Mouse (Mus musculus): ENCODE data around the gene Atp5b. TPM values are rescaled to one million over a fixed set of nuclear protein-coding genes. Genes with fewer than 3 reads are reported as not detected.
"Not testable (repeated sequence)": the region's sequence is repeated elsewhere in the genome, so short reads cannot be mapped to it uniquely, and the experiment has no call there.

Gene Atp5b
- total RNA-seq (2022): 1,000 to 10,000 TPM; 7,887 to 9,725 (median 8,934) TPM

DNA sequence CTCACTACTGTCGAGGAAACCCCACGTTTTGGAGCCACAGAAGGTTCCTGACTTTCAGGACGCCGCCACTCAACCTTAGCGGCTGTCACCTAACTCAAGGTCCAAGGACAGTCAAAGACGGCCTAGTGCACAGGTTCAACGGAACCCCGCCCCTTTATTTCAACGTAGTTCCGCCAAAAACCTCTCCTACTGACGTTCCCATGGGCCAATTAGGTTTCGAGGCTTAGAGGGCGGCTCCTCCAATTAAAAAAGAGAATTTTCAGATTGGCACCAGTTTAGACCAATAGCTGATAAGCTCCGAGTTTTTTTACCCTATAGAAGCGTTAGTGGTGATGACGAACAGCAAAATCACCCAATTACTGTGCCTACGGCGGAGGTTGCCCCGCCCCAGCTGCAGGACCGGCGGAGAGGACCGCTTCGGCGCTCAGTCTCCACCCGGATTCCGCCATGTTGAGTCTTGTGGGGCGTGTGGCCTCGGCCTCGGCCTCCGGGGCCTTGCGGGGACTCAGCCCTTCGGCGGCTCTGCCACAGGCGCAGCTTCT is at the start of gene Atp5b:
Gene Atp5b (plus strand): TSS at position 394 of the 542 bp plus-strand sequence.
- peak; percentile 100 for DNase-seq (ENCODE audit: low spot score)

DNA sequence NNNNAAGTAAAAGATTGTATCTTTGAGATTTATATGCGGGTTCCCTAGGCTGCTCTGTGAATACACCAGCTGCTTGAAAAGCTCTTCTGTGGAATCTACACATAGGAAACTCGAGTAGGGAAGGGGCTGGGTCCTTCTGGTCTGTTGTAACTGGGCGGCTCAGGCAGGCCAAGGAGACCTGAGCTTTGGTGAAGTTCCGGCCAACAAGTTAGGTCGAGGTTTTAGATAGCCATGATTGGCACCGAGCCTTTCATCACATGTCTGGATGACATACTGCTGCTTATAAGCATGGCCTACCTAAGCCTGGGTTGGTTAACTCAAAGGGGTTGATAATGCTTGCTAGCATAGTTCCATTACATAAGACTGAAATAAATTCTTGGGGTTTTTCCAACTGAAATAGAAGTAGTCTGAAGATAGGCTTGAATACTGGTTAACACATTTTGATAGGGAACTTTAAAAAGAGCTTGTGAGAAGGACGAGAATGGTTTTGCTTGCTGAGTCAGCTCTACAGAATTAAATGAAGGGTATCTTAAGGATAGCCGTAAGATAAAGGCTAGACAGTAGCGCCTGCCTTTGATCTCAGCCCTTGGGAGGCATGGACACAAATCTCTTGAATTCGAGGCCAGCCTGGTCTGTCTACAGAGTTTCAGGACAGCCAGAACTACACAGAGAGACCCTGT is 46.2 kb upstream of the Atp5b start:
- DNase-seq (ENCODE audit: low spot score): peak; percentile 65

DNA sequence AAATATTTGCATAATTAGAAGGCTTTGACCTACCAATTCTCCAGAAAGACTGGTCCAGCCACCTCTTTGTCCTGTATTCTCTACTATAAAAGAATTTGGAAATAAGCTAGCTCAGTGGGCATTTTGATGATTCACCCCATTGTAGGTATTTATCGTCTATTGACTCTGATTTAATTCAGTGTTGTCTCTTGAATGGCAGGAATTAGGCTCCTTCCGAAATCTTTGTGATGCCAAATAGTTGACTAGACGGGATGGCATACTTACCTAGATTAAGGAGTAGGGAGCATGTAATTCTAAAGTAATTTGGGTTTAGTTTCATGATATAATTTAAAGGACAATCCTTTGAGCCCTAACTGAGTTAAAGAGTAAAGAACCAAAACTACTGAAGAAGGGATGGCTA is 45.2 kb upstream of the Atp5b start:
- DNase-seq (ENCODE audit: low spot score): no peak

DNA sequence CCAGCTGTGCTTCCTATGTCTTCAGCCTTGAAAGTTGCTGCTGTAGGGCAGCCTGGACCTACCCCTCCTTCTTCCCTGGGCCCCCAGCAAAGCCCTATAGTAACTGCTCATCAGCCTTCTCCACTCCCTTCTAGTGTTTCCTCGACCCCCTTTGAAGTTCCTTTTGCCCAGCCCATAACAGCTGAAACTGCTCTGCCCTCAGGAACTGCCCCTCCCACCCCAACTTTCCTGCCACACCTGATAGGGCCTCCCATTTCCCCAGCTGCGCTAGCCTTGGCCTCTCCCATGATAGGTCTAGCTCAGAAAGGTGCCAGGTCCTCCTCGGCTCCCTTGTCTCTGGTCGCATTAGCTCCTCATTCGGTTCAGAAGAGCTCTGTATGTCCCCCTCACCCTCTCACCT is 43.9 kb upstream of the Atp5b start:
- DNase-seq (ENCODE audit: low spot score): no peak

DNA sequence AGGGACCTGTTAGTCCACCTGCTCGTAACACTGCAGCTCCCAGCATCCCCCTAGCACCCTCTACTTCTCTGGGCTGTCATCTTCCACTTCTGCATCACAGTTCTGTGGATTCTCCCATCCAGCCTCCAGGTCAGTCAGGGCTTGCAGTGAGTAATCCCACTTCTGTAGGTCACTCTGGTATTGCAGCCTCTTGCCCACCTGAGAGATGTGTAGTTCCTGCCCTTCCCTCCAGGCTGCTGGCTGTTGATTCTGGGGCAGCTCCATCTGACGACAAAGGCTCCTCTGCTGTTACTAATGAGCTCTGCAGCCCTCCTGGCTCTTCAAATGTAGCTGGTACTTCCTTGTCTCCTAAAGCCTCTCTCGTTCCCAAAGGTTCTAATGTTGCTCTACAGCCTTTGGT is 43.2 kb upstream of the Atp5b start:
- no peak for DNase-seq (ENCODE audit: low spot score)

DNA sequence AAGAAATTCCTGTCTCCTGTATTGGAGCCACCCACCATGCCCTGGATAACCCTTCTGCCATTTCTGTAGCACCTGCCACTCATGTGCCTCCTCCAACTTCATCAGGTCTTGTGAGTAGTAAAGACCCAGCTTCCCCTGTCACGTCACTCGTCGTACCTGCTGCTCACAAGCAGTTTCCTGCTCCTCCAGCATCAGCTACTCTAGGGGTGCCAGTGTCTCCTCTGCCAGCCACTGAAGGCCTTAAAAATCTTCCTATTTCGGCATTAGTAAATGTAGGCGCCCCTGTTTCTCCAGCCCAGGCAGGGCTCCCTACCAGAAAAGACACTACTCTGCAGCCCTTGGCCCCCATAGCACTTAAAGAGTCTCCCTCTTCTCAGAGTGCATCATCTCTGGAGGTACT is 42.8 kb upstream of the Atp5b start:
- no peak for DNase-seq (ENCODE audit: low spot score)

DNA sequence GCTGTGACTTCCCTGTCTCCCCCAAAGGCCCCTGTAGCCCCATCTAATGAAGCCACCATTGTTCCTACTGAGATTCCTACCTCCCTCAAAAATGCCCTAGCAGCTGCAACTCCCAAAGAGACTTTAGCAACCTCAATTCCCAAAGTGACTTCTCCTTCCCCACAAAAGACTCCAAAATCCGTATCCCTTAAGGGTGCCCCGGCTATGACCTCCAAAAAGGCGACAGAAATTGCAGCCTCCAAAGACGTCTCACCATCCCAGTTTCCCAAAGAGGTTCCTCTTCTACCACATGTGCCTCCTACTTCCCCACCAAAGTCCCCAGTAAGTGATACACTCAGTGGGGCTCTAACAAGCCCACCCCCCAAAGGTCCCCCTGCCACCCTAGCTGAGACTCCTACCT is 41.4 kb upstream of the Atp5b start:
- no peak for DNase-seq (ENCODE audit: low spot score)

DNA sequence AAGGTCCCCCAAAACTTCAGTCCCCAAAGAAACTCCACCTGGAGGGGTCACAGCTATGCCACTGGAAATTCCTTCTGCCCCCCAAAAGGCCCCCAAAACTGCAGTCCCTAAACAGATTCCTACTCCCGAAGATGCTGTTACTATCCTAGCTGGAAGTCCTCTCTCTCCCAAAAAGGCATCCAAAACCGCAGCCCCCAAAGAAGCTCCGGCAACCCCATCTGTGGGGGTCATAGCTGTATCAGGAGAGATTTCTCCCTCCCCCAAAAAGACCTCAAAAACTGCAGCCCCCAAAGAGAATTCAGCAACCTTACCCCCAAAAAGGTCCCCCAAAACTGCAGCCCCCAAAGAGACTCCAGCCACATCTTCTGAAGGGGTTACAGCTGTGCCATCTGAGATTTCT is 40.6 kb upstream of the Atp5b start:
- no peak for DNase-seq (ENCODE audit: low spot score)

DNA sequence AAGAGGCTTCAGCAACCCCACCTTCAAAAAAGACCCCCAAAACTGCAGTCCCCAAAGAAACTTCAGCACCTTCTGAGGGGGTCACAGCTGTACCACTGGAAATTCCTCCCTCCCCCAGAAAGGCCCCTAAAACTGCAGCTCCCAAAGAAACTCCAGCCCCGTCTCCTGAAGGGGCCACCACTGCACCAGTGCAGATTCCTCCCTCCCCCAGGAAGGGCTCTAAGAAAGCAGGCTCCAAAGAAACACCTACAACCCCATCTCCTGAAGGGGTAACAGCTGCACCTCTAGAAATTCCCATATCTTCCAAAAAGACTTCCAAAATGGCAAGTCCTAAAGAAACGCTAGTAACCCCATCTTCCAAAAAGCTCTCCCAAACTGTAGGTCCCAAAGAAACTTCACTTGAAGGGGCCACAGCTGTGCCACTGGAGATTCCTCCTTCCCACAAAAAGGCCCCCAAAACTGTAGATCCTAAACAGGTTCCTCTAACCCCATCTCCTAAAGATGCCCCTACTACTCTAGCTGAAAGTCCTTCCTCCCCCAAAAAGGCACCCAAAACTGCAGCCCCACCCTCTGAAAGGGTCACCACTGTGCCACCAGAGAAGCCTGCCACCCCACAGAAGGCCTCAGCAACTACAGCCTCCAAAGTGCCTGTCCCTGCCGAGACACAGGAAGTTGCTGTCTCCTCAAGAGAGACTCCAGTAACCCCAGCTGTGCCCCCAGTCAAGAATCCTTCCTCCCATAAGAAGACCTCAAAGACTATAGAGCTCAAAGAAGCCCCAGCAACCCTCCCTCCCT is 39.8 kb upstream of the Atp5b start:
- DNase-seq (ENCODE audit: low spot score): no peak

DNA sequence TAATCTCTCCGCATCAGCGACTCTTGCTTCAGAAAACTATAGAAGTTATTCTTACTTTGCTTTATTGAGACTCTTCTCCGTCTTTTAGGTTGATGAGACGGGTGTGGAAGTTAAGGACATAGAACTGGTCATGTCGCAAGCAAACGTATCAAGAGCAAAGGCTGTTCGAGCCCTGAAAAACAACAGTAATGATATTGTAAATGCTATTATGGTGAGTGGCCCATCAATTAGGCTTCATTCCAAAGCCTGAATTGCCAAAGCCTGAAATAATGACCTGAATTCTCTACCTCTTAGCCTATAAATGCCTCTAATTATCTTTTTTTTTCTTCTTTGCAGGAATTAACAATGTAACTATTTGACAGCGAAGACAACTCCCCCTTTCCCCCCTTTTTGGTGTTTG is 34.9 kb upstream of the Atp5b start:
- no peak for DNase-seq (ENCODE audit: low spot score)

DNA sequence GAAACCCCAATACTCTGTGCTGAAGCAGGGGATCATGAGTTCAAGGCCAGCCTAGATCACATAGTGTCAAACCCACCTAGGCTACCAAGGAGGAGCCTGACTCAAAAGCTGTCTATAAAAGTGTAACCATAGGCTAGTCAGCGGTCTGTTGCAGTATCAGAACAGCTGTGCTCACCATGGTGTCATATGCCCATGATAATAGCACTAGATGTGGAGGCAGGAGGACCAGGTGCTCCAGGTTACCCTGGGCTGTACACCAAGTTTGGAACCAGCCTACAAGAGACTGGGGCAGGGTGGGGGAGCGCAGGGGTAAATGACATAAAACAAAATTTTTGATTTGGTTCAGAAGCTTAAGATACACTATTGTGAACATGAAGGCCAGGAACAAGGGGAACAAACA is 33.3 kb upstream of the Atp5b start:
- DNase-seq (ENCODE audit: low spot score): no peak

DNA sequence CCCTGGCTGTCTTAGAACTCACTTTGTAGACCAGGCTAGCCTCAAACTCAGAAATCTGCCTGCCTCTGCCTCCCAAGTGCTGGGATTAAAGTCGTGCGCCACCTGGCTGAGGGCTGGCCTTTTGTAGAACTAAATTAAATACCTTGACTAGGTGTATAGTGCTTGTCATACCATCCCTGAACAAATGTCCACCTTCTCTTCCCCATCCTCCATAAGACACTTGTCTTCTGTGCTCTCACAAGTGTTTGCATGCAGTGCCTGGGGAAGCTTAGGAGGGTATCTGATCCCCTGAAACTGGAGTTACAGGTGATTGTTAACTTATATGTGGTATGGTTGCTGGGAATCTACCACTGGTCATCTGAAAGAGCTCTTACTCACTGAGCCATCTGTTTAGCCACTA is 32.7 kb upstream of the Atp5b start:
- DNase-seq (ENCODE audit: low spot score): no peak

DNA sequence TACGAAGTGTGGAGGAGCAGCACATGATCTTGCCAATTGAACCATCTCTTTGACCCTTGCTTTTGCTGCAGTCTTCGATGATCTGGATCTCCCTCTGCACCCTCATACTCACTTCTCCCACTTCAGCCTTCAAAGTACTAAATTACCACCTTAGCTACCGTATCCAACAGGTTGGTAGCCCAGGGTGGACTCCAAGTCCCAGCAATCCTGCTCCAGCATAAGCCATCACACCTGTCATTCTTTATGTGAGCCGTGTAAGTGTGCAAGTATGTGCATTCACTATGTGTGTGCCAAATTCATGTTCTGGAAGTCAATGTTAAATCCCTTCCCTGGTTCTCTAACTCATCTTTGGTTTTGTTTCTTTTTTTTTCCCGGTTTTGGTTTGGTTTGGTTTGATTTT is 31.5 kb upstream of the Atp5b start:
- DNase-seq (ENCODE audit: low spot score): no peak

DNA sequence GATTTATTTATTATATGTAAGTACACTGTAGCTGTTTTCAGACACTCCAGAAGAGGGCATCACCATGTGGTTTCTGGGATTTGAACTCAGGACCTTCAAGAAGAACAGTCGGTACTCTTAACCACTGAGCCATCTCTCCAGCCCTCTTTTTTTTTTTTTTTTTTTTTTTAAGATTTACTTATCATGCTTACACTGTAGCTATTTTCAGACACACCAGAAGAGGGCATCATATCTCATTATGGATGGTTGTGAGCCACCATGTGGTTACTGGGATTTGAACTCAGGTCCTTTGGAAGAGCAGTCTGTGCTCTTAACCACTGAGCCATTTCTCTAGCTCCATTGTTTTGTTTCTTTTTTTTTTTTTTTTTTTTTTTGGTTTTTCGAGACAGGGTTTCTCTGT is 30.9 kb upstream of the Atp5b start:
- not testable (repeated sequence) for DNase-seq (ENCODE audit: low spot score)

DNA sequence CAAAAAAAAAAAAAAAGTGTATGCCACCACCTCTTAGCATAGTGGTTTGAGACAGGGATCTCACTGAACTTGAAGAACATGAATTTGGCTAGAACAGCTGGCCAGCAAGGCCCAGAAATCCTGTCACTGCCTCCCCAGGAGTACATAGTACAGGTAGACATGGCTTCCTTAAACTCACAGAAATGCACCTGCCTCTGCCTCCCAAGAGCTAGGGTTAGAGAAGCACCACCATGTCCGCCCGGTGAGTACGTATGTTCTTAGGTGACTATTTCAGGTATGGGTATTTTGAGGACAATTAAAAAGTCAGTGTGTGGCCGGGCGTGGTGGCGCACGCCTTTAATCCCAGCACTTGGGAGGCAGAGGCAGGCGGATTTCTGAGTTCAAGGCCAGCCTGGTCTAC is 30.1 kb upstream of the Atp5b start:
- DNase-seq (ENCODE audit: low spot score): no peak

DNA sequence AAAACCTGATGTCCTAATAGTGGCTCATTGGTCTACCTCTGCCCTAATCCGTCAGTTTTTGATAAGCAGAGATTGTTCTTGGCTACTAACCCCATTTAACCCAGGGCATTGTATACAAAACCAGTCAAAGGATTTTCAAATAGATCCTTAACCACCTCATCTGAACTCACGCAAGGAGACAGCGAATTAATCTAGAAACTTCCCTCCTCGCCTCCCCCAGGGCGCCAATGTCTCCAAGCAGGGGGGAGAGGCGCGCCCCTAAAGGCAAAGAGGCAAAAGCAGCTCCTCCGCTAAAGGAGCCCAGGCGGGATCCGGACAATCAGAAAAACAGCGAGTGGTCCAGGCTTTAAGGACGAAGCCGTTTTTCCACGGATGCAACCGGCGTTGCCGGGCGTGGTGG is 24.9 kb upstream of the Atp5b start:
- no peak for DNase-seq (ENCODE audit: low spot score)

DNA sequence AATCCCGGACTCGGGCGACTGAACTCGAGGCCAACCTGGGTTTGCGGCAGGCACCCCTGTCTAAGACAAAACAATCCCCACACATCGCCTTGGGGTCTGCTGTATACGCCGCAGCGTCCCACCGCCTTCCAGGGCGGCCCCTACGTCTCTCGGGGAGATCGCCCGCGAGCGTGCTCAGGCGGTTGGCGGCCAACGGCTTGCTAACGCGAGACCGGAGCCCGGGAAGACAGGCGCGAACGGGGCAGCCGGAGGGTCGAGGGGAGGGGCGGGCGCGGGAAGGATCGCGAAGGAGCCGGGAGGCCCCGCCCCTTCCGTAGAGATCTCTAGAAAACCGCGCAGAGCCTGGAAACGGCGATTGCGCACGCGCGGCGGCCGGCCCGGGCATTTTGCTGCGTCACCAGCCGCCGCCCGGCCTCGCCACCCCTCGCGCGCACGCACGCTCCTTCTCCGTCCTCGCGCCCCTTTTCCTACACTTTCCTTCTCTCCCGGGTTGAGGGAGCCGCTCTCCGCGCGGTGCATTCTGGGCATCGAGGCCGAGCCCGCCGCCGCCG is 24.4 kb upstream of the Atp5b start, which contains the start of gene Ptges3:
Gene Ptges3 (plus strand): TSS at position 354 of the 551 bp plus-strand sequence.
- DNase-seq (ENCODE audit: low spot score): peak; percentile 93

DNA sequence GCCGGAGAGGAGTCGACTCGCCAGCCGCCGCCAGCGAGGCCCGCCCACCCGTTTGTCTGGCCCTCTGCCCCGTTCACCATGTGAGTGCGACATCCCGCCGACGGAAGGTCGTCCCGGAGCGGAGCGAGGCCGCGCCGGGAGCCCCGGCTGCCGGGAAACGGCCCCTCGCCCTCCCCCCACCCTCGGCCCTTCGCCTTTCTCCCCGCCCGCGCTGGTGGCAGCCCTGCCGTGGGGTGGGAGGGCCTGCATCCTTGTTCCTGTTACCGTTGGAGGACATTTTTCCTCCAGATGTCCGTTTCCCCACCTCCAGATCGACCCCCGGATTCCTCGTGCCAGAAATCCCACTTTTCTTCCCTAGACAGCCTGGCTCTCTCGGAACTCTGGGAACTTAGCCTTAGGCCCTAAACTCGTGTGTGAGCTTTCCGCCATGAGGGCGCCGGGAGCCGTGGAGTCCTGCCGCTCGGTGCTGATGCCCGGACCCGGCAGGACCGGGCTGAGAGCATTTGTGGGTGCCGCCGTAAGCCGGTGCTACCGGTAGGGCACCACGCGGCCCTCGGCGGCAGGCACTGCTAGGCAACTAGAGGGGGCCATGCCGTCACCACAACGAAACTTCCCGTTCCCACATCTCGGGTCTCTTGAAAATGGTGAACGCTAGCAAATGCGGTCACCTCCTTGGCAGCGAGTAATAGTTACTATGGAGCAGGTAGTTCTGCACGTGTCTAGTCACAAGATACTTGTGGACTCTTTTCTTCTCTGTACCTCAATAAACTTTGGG is 23.7 kb upstream of the Atp5b start:
- DNase-seq (ENCODE audit: low spot score): peak; percentile 44

DNA sequence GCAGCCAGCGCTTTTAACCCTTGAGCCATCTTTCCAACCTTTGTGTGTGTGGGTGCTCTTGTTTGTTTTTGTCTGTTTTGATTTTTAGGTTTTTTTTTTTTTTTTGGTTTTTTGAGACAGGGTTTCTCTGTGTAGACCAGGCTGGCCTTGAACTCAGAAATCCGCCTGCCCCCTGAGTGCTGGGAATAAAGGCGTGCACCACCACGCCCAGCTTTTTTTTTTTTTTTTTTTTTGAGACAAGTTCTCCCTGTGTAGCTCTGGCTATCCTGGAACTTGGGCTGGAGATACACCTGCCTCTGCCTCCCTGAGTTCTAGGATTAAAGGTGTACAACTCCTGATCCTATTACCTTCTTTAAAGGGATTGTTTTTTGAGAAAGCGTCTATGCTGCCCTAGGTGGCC is 22.0 kb upstream of the Atp5b start:
- no peak for DNase-seq (ENCODE audit: low spot score)

DNA sequence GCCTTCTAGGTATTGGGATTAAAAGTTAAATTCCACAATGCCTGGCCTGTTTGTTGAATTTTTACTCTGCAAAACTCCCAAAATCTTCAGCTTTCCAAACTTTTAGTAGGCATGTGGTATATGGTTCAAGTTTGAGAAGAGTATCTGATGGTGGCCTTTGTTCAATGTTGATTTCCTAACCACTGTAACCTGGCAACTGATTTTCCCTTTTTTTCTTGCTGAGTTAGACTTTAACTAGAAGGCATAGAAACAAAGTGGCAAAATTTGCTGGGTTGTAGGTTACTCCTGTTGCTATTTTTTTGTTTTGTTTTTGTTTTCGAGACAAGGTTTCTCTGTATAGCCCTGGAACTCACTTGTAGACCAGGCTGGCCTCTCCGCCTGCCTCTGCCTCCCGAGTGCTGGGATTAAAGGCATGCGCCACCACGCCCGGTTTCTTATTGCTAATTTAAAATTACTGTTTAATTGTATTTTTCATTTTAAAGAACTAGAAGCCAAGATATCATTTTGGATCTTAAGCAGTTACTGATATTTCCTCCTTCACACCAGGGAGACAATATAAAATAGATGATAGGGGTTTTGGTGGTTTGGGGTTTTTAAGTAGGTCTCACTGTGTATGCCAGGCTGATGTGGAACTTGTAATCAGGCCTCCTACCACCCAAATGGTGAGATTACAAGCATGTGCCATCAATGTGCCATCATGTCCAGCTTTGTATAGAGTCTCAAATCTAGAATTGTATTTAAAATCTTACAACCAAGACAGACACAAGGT is 20.7 kb upstream of the Atp5b start:
- no peak for DNase-seq (ENCODE audit: low spot score)

DNA sequence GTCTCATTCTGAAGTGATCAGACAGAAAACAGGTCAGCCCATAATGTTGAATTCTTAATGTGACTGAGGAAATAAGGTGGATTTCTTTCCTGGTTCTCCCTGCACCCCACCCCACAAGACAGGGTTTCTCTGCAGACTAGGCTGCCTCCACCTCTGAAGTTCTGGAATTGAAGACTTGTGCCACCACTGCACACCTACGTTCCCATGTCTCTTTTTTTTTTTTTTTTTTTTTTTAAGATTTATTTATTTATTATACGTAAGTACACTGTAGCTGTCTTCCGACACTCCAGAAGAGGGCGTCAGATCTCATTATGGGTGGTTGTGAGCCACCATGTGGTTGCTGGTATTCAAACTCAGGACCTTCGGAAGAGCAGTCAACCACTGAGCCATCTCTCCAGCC is 17.0 kb upstream of the Atp5b start:
- no peak for DNase-seq (ENCODE audit: low spot score)
